Mouse (Mus musculus) forebrain, embryonic 11.5 days (tissue): ENCODE results near the gene Eml1. TPM values are rescaled to one million over a fixed set of nuclear protein-coding genes. Genes with fewer than 3 reads are reported as not detected.

Experiments used
- ATAC-seq: fragments of 200-750 bp; cut with Nextera tagmentation; replicated peaks from 2 replicates; pipeline ENCODE4 v1.8.0; 2017; ENCODE audit warnings: moderate TSS enrichment; ENCODE audit not compliant: low FRiP score
- DNase-seq: peaks from one replicate; pipeline ENCODE4 v3.0.0-alpha.2; 2017; ENCODE audit warnings: low spot score
- H3K27ac ChIP-seq: fragments of 300-500 bp; sonication (generic); 2 replicates; pipeline ENCODE4 v1.5.1; 2014; ENCODE audit warnings: low read depth, low read length
- H3K27me3 ChIP-seq: fragments of 300-500 bp; sonication (generic); 2 replicates; pipeline ENCODE4 v1.6.1; 2014; ENCODE audit warnings: mild to moderate bottlenecking, low read length, mixed read lengths; ENCODE audit not compliant: control insufficient read depth, insufficient read depth
- H3K36me3 ChIP-seq: fragments of 300-500 bp; sonication (generic); 2 replicates; pipeline ENCODE4 v1.6.1; 2014; ENCODE audit warnings: mild to moderate bottlenecking, low read length, moderate library complexity, mixed read lengths; ENCODE audit not compliant: control insufficient read depth, insufficient read depth
- H3K4me1 ChIP-seq: fragments of 300-500 bp; sonication (generic); replicated peaks from 2 replicates; pipeline ENCODE4 v1.6.1; 2014; ENCODE audit warnings: low read length, mixed read lengths; ENCODE audit not compliant: control insufficient read depth, insufficient read depth
- H3K4me2 ChIP-seq: fragments of 300-500 bp; sonication (generic); 2 replicates; pipeline ENCODE4 v1.6.1; 2014; ENCODE audit warnings: low read depth, mild to moderate bottlenecking, low read length, moderate library complexity, mixed read lengths; ENCODE audit not compliant: severe bottlenecking
- H3K4me3 ChIP-seq: fragments of 300-500 bp; sonication (generic); 2 replicates; pipeline ENCODE4 v1.5.1; 2014; ENCODE audit warnings: low read depth, low read length
- H3K9ac ChIP-seq: fragments of 300-500 bp; sonication (generic); 2 replicates; pipeline ENCODE4 v1.6.1; 2014; ENCODE audit warnings: low read length
- H3K9me3 ChIP-seq: fragments of 300-500 bp; sonication (generic); 2 replicates; pipeline ENCODE4 v1.6.1; 2016; ENCODE audit warnings: low read length, mixed read lengths; ENCODE audit not compliant: control insufficient read depth
- WGBS: fragments of 180-500 bp; shearing (Covaris S2); extraction: QIAGEN DNeasy Blood & Tissue Kit; methylation state at CpG from one replicate; pipeline ENCODE4 v1.1.7; 2014; 5-methylcytosine and 5-hydroxymethylcytosine counted together
- polyA plus RNA-seq: library from polyadenylated mRNA; unstranded; fragments of >200 nt; fragmentation: Nextera tagmentation; extraction: Ambion mirVana; gene quantifications from 2 replicates; pipeline ENCODE4 v1.2.1, GENCODE M21; 2014

Gene Eml1
- polyA plus RNA-seq, 1 experiment from 2014 or later = 92.5 TPM

DNA sequence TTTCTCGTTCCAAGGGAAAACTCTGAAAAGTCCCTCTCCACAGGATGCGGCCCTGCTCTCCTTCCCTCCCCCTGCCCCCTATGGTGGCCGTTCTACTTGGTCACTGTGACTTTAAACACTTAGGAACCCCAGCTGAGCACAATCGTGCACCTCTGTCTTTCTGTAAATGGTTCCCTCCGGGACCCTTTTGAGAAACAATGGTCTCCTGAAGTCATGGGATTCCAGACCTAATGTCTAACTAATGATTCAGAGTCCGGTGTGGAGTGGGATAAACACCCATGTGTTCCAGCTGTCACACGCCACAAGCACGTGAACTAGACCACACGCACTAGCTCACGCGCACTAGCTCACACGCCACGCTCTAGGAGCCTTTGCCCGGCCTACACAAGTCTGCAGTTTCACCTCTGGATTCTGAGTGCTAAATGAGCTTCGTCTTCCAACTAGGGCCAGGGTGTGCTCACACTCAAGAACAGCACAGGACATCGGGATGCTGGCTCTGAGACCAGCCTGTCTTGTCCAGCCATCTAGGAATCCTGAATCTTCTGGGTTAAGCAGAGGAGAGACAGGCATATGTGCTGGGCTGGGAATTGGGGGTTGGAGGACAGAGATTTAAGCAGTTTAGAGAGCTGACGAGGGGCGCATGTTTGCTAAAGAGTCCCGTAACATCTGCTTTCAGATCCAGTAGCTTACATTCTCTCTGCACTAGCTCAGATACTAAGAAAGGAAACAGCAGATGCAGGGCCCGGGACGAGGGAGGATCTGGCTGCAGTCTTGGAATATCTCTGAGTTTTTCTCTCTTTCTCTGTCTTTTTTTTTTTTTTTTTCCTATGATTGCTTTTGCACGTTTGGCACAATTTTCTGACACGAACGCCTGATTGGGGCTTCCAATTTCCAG lies 65.5 kb downstream of the Eml1 start:
- Histone ChIP-seq H3K4me1 (peaks cover 15% of the 10 kb centered on the region; the same call in 1 of the 2 replicates), H3K9ac (no peak overlapping the region), H3K27ac (no peak overlapping the region), H3K9me3 (no peaks in the 10 kb centered on the region), H3K4me2 (no peak overlapping the region), H3K36me3 (no peaks in the 10 kb centered on the region), H3K27me3 (no peaks in the 10 kb centered on the region), H3K4me3 (no peak overlapping the region)
- WGBS = 66% methylated on average over 24 of the region's 24 CpGs
- no peak for DNase-seq
- ATAC-seq = no peak

DNA sequence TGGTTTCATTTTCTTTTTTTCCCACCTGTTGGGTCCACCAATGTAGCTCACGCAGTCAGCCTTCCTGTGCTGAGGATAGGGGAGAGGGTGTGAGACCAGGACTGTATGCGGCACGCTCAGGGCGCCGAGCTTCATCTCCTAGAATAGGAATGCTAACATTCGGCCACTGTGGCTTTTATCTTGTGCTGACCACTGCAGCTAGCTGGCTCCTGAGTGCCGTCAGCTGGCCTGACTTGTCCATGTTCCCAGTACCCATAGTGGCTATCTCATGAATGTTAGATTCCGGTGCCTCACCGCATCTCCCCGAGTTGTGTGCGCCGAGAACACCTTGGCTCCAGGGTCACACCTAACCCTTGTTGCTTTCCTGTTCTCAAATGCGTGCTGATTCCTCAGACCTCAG lies 66.7 kb downstream of the Eml1 start:
- H3K4me1 ChIP-seq = peaks cover 6% of the 10 kb centered on the region; the same call in 1 of the 2 replicates
- 92% methylated on average over 13 of the region's 13 CpGs for WGBS

DNA sequence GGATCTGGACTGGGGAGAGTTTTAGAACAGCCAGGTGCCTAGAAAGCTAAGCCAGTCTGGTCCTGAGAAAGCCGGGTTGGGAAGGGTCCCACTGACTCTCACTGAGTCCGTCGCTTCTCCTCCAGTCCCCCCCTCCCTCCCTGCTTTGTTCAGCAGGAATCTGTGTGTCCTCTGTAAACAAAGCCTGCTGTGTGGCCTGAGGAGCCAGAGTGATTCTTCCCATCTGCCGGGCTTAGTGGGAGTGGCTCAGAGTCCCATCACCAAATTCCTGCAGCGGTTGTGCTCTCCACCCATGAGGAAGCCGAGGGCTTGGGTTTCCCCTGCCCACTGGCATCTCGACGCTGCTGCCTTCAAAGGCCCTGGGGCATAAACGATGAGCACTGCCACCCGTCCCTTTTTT lies 72.5 kb downstream of the Eml1 start:
- ATAC-seq = peak; percentile 54; the same call in 1 of the 2 replicates

More for the DNA sequence above, 66.7 kb downstream of the Eml1 start:
- Histone ChIP-seq H3K36me3 (no peaks in the 10 kb centered on the region), H3K27me3 (no peaks in the 10 kb centered on the region), H3K4me3 (no peak overlapping the region), H3K4me2 (no peak overlapping the region), H3K9me3 (no peaks in the 10 kb centered on the region), H3K9ac (no peak overlapping the region), H3K27ac (no peak overlapping the region)
- ATAC-seq (no peak), DNase-seq (no peak)

DNA sequence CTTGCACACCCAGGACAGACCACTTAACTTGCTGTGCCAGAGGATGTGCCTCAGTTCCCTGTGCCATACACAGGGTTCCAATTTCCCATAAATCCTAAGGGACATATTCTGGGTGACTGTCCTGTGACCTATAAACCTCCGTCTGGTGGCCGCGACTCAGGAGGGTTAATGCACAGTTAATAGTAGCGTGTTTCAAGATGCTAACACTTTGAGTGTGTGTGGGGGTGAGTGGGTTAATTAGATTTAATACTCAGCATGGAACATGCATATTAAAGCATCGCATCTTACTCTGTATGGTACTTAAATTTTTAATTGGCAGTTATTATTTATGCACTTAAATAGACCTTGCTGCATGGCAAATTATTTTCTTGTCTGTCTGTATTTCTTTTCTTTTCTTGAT lies 73.0 kb downstream of the Eml1 start:
- no peak overlapping the region for H3K9ac ChIP-seq
- H3K4me2 ChIP-seq = no peak overlapping the region
- 66% methylated on average over 5 of the region's 5 CpGs for whole genome bisulfite sequencing
- H3K27me3 ChIP-seq = no peaks in the 10 kb centered on the region
- H3K36me3 ChIP-seq = no peaks in the 10 kb centered on the region
- DNase-seq = no peak
- no peak overlapping the region for H3K27ac ChIP-seq
- 0 out of 2 replicates have a peak, but pooled peaks have one; percentile 15 for ATAC-seq
- H3K4me3 ChIP-seq = no peak overlapping the region
- no peaks in the 10 kb centered on the region for H3K9me3 ChIP-seq
- H3K4me1 ChIP-seq = peaks cover 11% of the 10 kb centered on the region

More for the DNA sequence above, 72.5 kb downstream of the Eml1 start:
- DNase-seq = peak; percentile 60
- no peaks in the 10 kb centered on the region for H3K36me3 ChIP-seq
- no peaks in the 10 kb centered on the region for H3K27me3 ChIP-seq
- H3K9me3 ChIP-seq = no peaks in the 10 kb centered on the region
- H3K9ac ChIP-seq = no peak overlapping the region
- no peak overlapping the region for H3K4me3 ChIP-seq
- peaks cover 11% of the 10 kb centered on the region for H3K4me1 ChIP-seq
- no peak overlapping the region; the same call in 1 of the 2 replicates for H3K27ac ChIP-seq
- H3K4me2 ChIP-seq = no peak overlapping the region
- WGBS = 4% methylated on average over 10 of the region's 10 CpGs

GRCm38 (mm10) chr12:108444166-108445115 lies 73.7 kb downstream of the Eml1 start:
- DNase-seq (no peak), ATAC-seq (peak; percentile 47)
- Histone ChIP-seq H3K27me3 (no peaks in the 10 kb centered on the region), H3K4me3 (no peak overlapping the region), H3K4me2 (no peak overlapping the region), H3K27ac (no peak overlapping the region), H3K9ac (no peak overlapping the region), H3K9me3 (no peaks in the 10 kb centered on the region), H3K4me1 (peaks cover 11% of the 10 kb centered on the region), H3K36me3 (no peaks in the 10 kb centered on the region)
- 61% methylated on average over 11 of the region's 11 CpGs for WGBS

DNA sequence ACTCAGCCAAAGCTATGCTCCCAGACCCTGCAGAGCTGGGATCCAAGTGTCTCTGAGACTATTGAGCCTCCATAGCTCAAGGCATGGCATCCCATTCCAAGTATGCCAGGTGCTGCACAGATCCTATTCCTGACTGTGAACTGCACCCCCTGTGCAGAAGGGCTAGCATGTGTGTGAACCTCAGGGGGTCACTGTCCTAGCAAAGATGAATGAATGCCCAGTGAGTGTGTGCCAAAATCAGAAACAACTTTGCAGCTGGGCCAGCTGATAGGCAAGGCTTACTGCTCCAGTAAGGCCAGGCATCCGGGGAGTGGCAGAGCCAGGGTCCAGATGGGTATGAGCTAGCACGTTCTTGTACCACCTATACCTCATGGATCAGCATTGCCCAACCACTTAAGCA lies 76.0 kb downstream of the Eml1 start:
- Histone ChIP-seq H3K4me1 (peaks cover 11% of the 10 kb centered on the region), H3K4me2 (no peak overlapping the region), H3K27me3 (no peaks in the 10 kb centered on the region), H3K9ac (no peak overlapping the region), H3K9me3 (no peaks in the 10 kb centered on the region), H3K36me3 (no peaks in the 10 kb centered on the region), H3K27ac (no peak overlapping the region), H3K4me3 (no peak overlapping the region)
- no peak for ATAC-seq
- no peak for DNase-seq
- 93% methylated on average over 2 of the region's 2 CpGs for WGBS

DNA sequence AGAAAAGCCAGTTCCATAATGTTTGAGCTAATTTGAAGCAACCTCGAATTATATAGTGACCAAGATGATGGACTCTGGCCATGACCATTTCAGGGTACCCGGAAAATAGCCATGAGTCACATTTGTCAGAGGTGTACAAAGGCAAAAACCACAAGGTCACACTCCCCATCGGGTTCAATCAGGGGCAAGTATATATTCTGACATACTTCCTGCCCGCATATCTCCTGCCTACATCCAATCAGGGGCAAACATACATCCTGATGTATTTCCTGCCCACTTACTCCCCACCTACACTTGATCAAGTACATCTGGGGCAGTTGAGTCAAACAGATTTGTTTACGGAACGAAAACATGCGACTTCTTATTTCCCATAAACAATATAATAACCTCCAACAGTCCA lies 77.6 kb downstream of the Eml1 start:
- ATAC-seq = no peak
- Histone ChIP-seq H3K9me3 (no peaks in the 10 kb centered on the region), H3K4me1 (peaks cover 9% of the 10 kb centered on the region), H3K36me3 (no peaks in the 10 kb centered on the region), H3K9ac (no peak overlapping the region), H3K27me3 (no peaks in the 10 kb centered on the region), H3K4me3 (no peak overlapping the region), H3K4me2 (no peak overlapping the region), H3K27ac (no peak overlapping the region)
- no peak for DNase-seq
- WGBS = 94% methylated on average over 7 of the region's 7 CpGs

- 90% methylated on average over 11 of the region's 11 CpGs for WGBS
- Histone ChIP-seq H3K9me3 (no peaks in the 10 kb centered on the region), H3K9ac (no peak overlapping the region), H3K4me3 (no peak overlapping the region), H3K4me1 (peaks cover under 1% of the 10 kb centered on the region; the same call in 1 of the 2 replicates), H3K36me3 (no peaks in the 10 kb centered on the region), H3K4me2 (no peak overlapping the region), H3K27ac (no peak overlapping the region), H3K27me3 (no peaks in the 10 kb centered on the region)
- DNase-seq (no peak), ATAC-seq (no peak)
Observed at GRCm38 (mm10) chr12:108449935-108450334, 79.2 kb downstream of the Eml1 start.
